Mouse (Mus musculus) heart, postnatal 0 days (tissue): ENCODE measurements around the gene Lhfpl2. TPM values are rescaled to one million over a fixed set of nuclear protein-coding genes. Genes with fewer than 3 reads are reported as not detected.

Experiments
- ATAC-seq: fragments of 200-750 bp; cut with Nextera tagmentation; 2 replicates; pipeline ENCODE4 v1.8.0; 2017; ENCODE audit warnings: low read depth, moderate number of reproducible peaks, moderate library complexity; ENCODE audit not compliant: insufficient read depth
- DNase-seq: peaks from one replicate; pipeline ENCODE4 v3.0.0-alpha.2; 2016; ENCODE audit warnings: low spot score
- H3K27ac ChIP-seq: fragments of 300-500 bp; sonication (generic); 2 replicates; pipeline ENCODE4 v1.5.1; 2014; ENCODE audit warnings: low read depth, mild to moderate bottlenecking
- H3K27me3 ChIP-seq: fragments of 300-500 bp; sonication (generic); 2 replicates; pipeline ENCODE4 v1.6.1; 2014; ENCODE audit warnings: low read length, mixed read lengths; ENCODE audit not compliant: control insufficient read depth, insufficient read depth
- H3K36me3 ChIP-seq: fragments of 300-500 bp; sonication (generic); replicated peaks from 2 replicates; pipeline ENCODE4 v1.6.1; 2014; ENCODE audit warnings: low read length, mixed read lengths; ENCODE audit not compliant: control insufficient read depth, insufficient read depth
- H3K4me1 ChIP-seq: fragments of 300-500 bp; sonication (generic); 2 replicates; pipeline ENCODE4 v1.6.1; 2014; ENCODE audit warnings: antibody characterized with exemption; ENCODE audit not compliant: control insufficient read depth, insufficient read depth
- H3K4me2 ChIP-seq: fragments of 300-500 bp; sonication (generic); 2 replicates; pipeline ENCODE4 v1.6.1; 2014; ENCODE audit warnings: low read depth, mild to moderate bottlenecking, low read length, moderate library complexity
- H3K4me3 ChIP-seq: fragments of 300-500 bp; sonication (generic); 2 replicates; pipeline ENCODE4 v1.5.1; 2014; ENCODE audit warnings: low read depth, low read length
- H3K9ac ChIP-seq: fragments of 300-500 bp; sonication (generic); replicated peaks from 2 replicates; pipeline ENCODE4 v1.6.1; 2014; ENCODE audit warnings: low read depth, low read length, mixed read lengths
- H3K9me3 ChIP-seq: fragments of 300-500 bp; sonication (generic); replicated peaks from 2 replicates; pipeline ENCODE4 v1.6.1; 2016; ENCODE audit warnings: low read length; ENCODE audit not compliant: control insufficient read depth
- CTCF ChIP-seq: IDR thresholded peaks from 2 replicates; pipeline ENCODE4 v1.5.1; 2016; ENCODE audit warnings: antibody characterized with exemption, control low read depth, low read depth
- EP300 ChIP-seq: IDR thresholded peaks from 2 replicates; pipeline ENCODE4 v1.6.1; 2016; ENCODE audit warnings: antibody characterized with exemption, low read depth
- WGBS: fragments of 180-500 bp; shearing (Covaris S2); extraction: QIAGEN DNeasy Blood & Tissue Kit; methylation state at CpG from one replicate; pipeline ENCODE4 v1.1.7; 2014; 5-methylcytosine and 5-hydroxymethylcytosine counted together
- polyA plus RNA-seq: library from polyadenylated mRNA; unstranded; fragments of >200 nt; fragmentation: Nextera tagmentation; extraction: Ambion mirVana; gene quantifications from 2 replicates; pipeline ENCODE4 v1.2.1, GENCODE M21; 2015
- total RNA-seq: library from RNA; depleted of rRNA; stranded (reverse); fragments of >200 nt; gene quantifications from 2 replicates; pipeline ENCODE4 v1.2.3, GENCODE M21; 2014; ENCODE audit warnings: low replicate concordance

Lhfpl2 gene
- total and polyA plus RNA-seq, 2 experiments from 2014 or later = 10.8 to 22.5 TPM

- Histone ChIP-seq H3K4me2 (no peak overlapping the region), H3K27me3 (no peaks in the 10 kb centered on the region)
- 79% methylated on average over 2 of the region's 2 CpGs for WGBS
These were observed 155.1 kb downstream of the Lhfpl2 start for GRCm38 (mm10) chr13:94212716-94213115.

GRCm38 (mm10) chr13:94223609-94224008, 166.0 kb downstream of the Lhfpl2 start:
- no peaks in the 10 kb centered on the region for H3K27me3 ChIP-seq
- no peak overlapping the region for H3K27ac ChIP-seq
- peaks cover 14% of the 10 kb centered on the region for H3K36me3 ChIP-seq
- ATAC-seq (no peak), DNase-seq (no peak)
- TF ChIP-seq EP300 (no peak), CTCF (no peak)
- no peak overlapping the region for H3K4me2 ChIP-seq
- H3K9me3 ChIP-seq = no peaks in the 10 kb centered on the region
- WGBS = 81% methylated on average over 14 of the region's 14 CpGs
- no peak overlapping the region for H3K4me3 ChIP-seq
- no peak overlapping the region for H3K9ac ChIP-seq
- H3K4me1 ChIP-seq = no peaks in the 10 kb centered on the region

More at GRCm38 (mm10) chr13:94212716-94213115, 155.1 kb downstream of the Lhfpl2 start:
- Histone ChIP-seq H3K4me3 (no peak overlapping the region), H3K9me3 (0 out of 2 replicates have a peak, but pooled peaks cover 4% of the 10 kb centered on the region), H3K4me1 (no peaks in the 10 kb centered on the region), H3K9ac (no peak overlapping the region), H3K27ac (no peak overlapping the region), H3K36me3 (peaks cover 22% of the 10 kb centered on the region)
- DNase-seq = no peak
- ATAC-seq = no peak
- TF ChIP-seq CTCF = peak; percentile 39
- TF ChIP-seq EP300 = no peak

GRCm38 (mm10) chr13:94224717-94225705, 167.4 kb downstream of the Lhfpl2 start:
- H3K4me2 ChIP-seq = no peak overlapping the region
- no peak overlapping the region for H3K4me3 ChIP-seq
- H3K9me3 ChIP-seq = no peaks in the 10 kb centered on the region
- H3K36me3 ChIP-seq = peaks cover 21% of the 10 kb centered on the region
- H3K27ac ChIP-seq = no peak overlapping the region
- H3K27me3 ChIP-seq = no peaks in the 10 kb centered on the region
- H3K4me1 ChIP-seq = no peaks in the 10 kb centered on the region
- no peak overlapping the region for H3K9ac ChIP-seq
- WGBS = 95% methylated on average over 38 of the region's 38 CpGs
- DNase-seq (no peak), ATAC-seq (no peak)
- TF ChIP-seq EP300 = no peak
- TF ChIP-seq CTCF = no peak

GRCm38 (mm10) chr13:94231871-94232270, 174.3 kb downstream of the Lhfpl2 start:
- no peak for DNase-seq
- WGBS = 86% methylated on average over 14 of the region's 14 CpGs
- Histone ChIP-seq H3K9me3 (no peaks in the 10 kb centered on the region), H3K9ac (no peak overlapping the region), H3K27me3 (no peaks in the 10 kb centered on the region), H3K4me1 (no peaks in the 10 kb centered on the region), H3K4me2 (no peak overlapping the region), H3K36me3 (peaks cover 26% of the 10 kb centered on the region; the same call in 1 of the 2 replicates), H3K4me3 (no peak overlapping the region), H3K27ac (no peak overlapping the region)
- no peak for ATAC-seq
- TF ChIP-seq CTCF (no peak), EP300 (no peak)

- Histone ChIP-seq H3K9me3 (no peaks in the 10 kb centered on the region), H3K4me2 (no peak overlapping the region), H3K36me3 (no peaks in the 10 kb centered on the region), H3K4me3 (no peak overlapping the region), H3K27ac (no peak overlapping the region), H3K27me3 (no peaks in the 10 kb centered on the region), H3K9ac (no peak overlapping the region), H3K4me1 (no peaks in the 10 kb centered on the region)
- ATAC-seq (no peak), DNase-seq (no peak)
- WGBS = 56% methylated on average over 4 of the region's 4 CpGs
- TF ChIP-seq CTCF (no peak), EP300 (no peak)
These were observed 181.9 kb downstream of the Lhfpl2 start for GRCm38 (mm10) chr13:94239488-94239887.
